Mouse (Mus musculus): ENCODE results near the gene Mrps15. TPM values are rescaled to one million over a fixed set of nuclear protein-coding genes. Genes with fewer than 3 reads are reported as not detected.
"Not testable (repeated sequence)": the region's sequence is repeated elsewhere in the genome, so short reads cannot be mapped to it uniquely, and the experiment has no call there.

The Mrps15 gene
- polyA plus RNA-seq, 1 experiment, result 69.5 TPM

GRCm38 (mm10) chr4:126083021-126083420, 36.3 kb downstream of the Mrps15 start:
- Histone ChIP-seq H3K4me1 (ENCODE audit: control insufficient read depth, insufficient read depth, low read length) (peaks cover 2% of the 10 kb centered on the region), H3K36me3 (ENCODE audit: control insufficient read depth, insufficient read depth, low read length, poor library complexity, severe bottlenecking) (no peaks in the 10 kb centered on the region), H3K27ac (ENCODE audit: insufficient read depth, low read length) (no peak overlapping the region), H3K4me3 (ENCODE audit: low read depth, low read length) (0 out of 2 replicates have a peak overlapping the region, but pooled peaks have one; percentile 17), H3K9me3 (replicated peaks; ENCODE audit: control insufficient read depth, insufficient read depth, low read length, poor library complexity, severe bottlenecking) (no peaks in the 10 kb centered on the region), H3K27me3 (ENCODE audit: control insufficient read depth, insufficient read depth, low read length, poor library complexity, severe bottlenecking) (no peaks in the 10 kb centered on the region), H3K9ac (ENCODE audit: low read depth, poor library complexity, severe bottlenecking) (no peak overlapping the region)
- TF ChIP-seq EP300 (IDR thresholded peaks at IDR 0.05; ENCODE audit: insufficient read depth, low read depth, low read length), result no peak

- H3K36me3 ChIP-seq (ENCODE audit: control insufficient read depth, insufficient read depth, low read length, poor library complexity, severe bottlenecking), result no peaks in the 10 kb centered on the region
- no peak overlapping the region for H3K4me3 ChIP-seq (ENCODE audit: low read depth, low read length)
- H3K4me1 ChIP-seq (ENCODE audit: control insufficient read depth, insufficient read depth, low read length), result peaks cover 2% of the 10 kb centered on the region
- no peaks in the 10 kb centered on the region for H3K27me3 ChIP-seq (ENCODE audit: control insufficient read depth, insufficient read depth, low read length, poor library complexity, severe bottlenecking)
- no peak overlapping the region for H3K27ac ChIP-seq (ENCODE audit: insufficient read depth, low read length)
- no peak for TF ChIP-seq CTCF (IDR thresholded peaks at IDR 0.05; ENCODE audit: low read depth, low read length)
- TF ChIP-seq EP300 (IDR thresholded peaks at IDR 0.05; ENCODE audit: insufficient read depth, low read depth, low read length), result no peak
- TF ChIP-seq POLR2A (IDR thresholded peaks at IDR 0.05; ENCODE audit: insufficient read depth, low read length), result no peak
- no peaks in the 10 kb centered on the region for H3K9me3 ChIP-seq (replicated peaks; ENCODE audit: control insufficient read depth, insufficient read depth, low read length, poor library complexity, severe bottlenecking)
- no peak overlapping the region for H3K9ac ChIP-seq (ENCODE audit: low read depth, poor library complexity, severe bottlenecking)
Measured at GRCm38 (mm10) chr4:126084382-126084781, 37.7 kb downstream of the Mrps15 start.

GRCm38 (mm10) chr4:126085996-126086576, 39.4 kb downstream of the Mrps15 start:
- Histone ChIP-seq H3K27ac (ENCODE audit: insufficient read depth, low read length) (no peak overlapping the region), H3K4me3 (ENCODE audit: low read depth, low read length) (no peak overlapping the region), H3K36me3 (ENCODE audit: control insufficient read depth, insufficient read depth, low read length, poor library complexity, severe bottlenecking) (no peaks in the 10 kb centered on the region), H3K4me1 (ENCODE audit: control insufficient read depth, insufficient read depth, low read length) (peaks cover 2% of the 10 kb centered on the region), H3K9me3 (replicated peaks; ENCODE audit: control insufficient read depth, insufficient read depth, low read length, poor library complexity, severe bottlenecking) (no peaks in the 10 kb centered on the region), H3K9ac (ENCODE audit: low read depth, poor library complexity, severe bottlenecking) (no peak overlapping the region), H3K27me3 (ENCODE audit: control insufficient read depth, insufficient read depth, low read length, poor library complexity, severe bottlenecking) (no peaks in the 10 kb centered on the region)
- no peak for TF ChIP-seq POLR2A (IDR thresholded peaks at IDR 0.05; ENCODE audit: insufficient read depth, low read length)
- peak; percentile 86 for TF ChIP-seq CTCF (IDR thresholded peaks at IDR 0.05; ENCODE audit: low read depth, low read length)
- TF ChIP-seq EP300 (IDR thresholded peaks at IDR 0.05; ENCODE audit: insufficient read depth, low read depth, low read length), result no peak

- no peaks in the 10 kb centered on the region for H3K27me3 ChIP-seq (ENCODE audit: control insufficient read depth, insufficient read depth, low read length, poor library complexity, severe bottlenecking)
- no peak for TF ChIP-seq EP300 (IDR thresholded peaks at IDR 0.05; ENCODE audit: insufficient read depth, low read depth, low read length)
- TF ChIP-seq POLR2A (IDR thresholded peaks at IDR 0.05; ENCODE audit: insufficient read depth, low read length), result no peak
- no peak for TF ChIP-seq CTCF (IDR thresholded peaks at IDR 0.05; ENCODE audit: low read depth, low read length)
- H3K9me3 ChIP-seq (replicated peaks; ENCODE audit: control insufficient read depth, insufficient read depth, low read length, poor library complexity, severe bottlenecking), result no peaks in the 10 kb centered on the region
- no peaks in the 10 kb centered on the region for H3K36me3 ChIP-seq (ENCODE audit: control insufficient read depth, insufficient read depth, low read length, poor library complexity, severe bottlenecking)
- no peak overlapping the region for H3K9ac ChIP-seq (ENCODE audit: low read depth, poor library complexity, severe bottlenecking)
- no peaks in the 10 kb centered on the region for H3K4me1 ChIP-seq (ENCODE audit: control insufficient read depth, insufficient read depth, low read length)
- H3K27ac ChIP-seq (ENCODE audit: insufficient read depth, low read length), result no peak overlapping the region
- H3K4me3 ChIP-seq (ENCODE audit: low read depth, low read length), result no peak overlapping the region
Measured at GRCm38 (mm10) chr4:126090101-126090847, 43.5 kb downstream of the Mrps15 start.

- Histone ChIP-seq H3K27ac (ENCODE audit: insufficient read depth, low read length) (no peak overlapping the region), H3K4me1 (ENCODE audit: control insufficient read depth, insufficient read depth, low read length) (no peaks in the 10 kb centered on the region), H3K9me3 (replicated peaks; ENCODE audit: control insufficient read depth, insufficient read depth, low read length, poor library complexity, severe bottlenecking) (no peaks in the 10 kb centered on the region), H3K36me3 (ENCODE audit: control insufficient read depth, insufficient read depth, low read length, poor library complexity, severe bottlenecking) (no peaks in the 10 kb centered on the region), H3K27me3 (ENCODE audit: control insufficient read depth, insufficient read depth, low read length, poor library complexity, severe bottlenecking) (no peaks in the 10 kb centered on the region), H3K4me3 (ENCODE audit: low read depth, low read length) (no peak overlapping the region), H3K9ac (ENCODE audit: low read depth, poor library complexity, severe bottlenecking) (no peak overlapping the region)
- TF ChIP-seq EP300 (IDR thresholded peaks at IDR 0.05; ENCODE audit: insufficient read depth, low read depth, low read length) (no peak), CTCF (IDR thresholded peaks at IDR 0.05; ENCODE audit: low read depth, low read length) (no peak), POLR2A (IDR thresholded peaks at IDR 0.05; ENCODE audit: insufficient read depth, low read length) (no peak)
Measured at GRCm38 (mm10) chr4:126090848-126091124, 44.1 kb downstream of the Mrps15 start.

GRCm38 (mm10) chr4:126091873-126092272, 45.1 kb downstream of the Mrps15 start:
- Histone ChIP-seq H3K27me3 (ENCODE audit: control insufficient read depth, insufficient read depth, low read length, poor library complexity, severe bottlenecking) (no peaks in the 10 kb centered on the region), H3K4me3 (ENCODE audit: low read depth, low read length) (no peak overlapping the region), H3K36me3 (ENCODE audit: control insufficient read depth, insufficient read depth, low read length, poor library complexity, severe bottlenecking) (no peaks in the 10 kb centered on the region), H3K9ac (ENCODE audit: low read depth, poor library complexity, severe bottlenecking) (no peak overlapping the region), H3K9me3 (replicated peaks; ENCODE audit: control insufficient read depth, insufficient read depth, low read length, poor library complexity, severe bottlenecking) (no peaks in the 10 kb centered on the region), H3K27ac (ENCODE audit: insufficient read depth, low read length) (no peak overlapping the region), H3K4me1 (ENCODE audit: control insufficient read depth, insufficient read depth, low read length) (no peaks in the 10 kb centered on the region)
- TF ChIP-seq EP300 (IDR thresholded peaks at IDR 0.05; ENCODE audit: insufficient read depth, low read depth, low read length), result no peak
- TF ChIP-seq POLR2A (IDR thresholded peaks at IDR 0.05; ENCODE audit: insufficient read depth, low read length), result no peak
- no peak for TF ChIP-seq CTCF (IDR thresholded peaks at IDR 0.05; ENCODE audit: low read depth, low read length)

GRCm38 (mm10) chr4:126095622-126096430, 49.1 kb downstream of the Mrps15 start:
- not testable (repeated sequence) for H3K4me3 ChIP-seq (ENCODE audit: low read depth, low read length); H3K4me1 ChIP-seq (ENCODE audit: control insufficient read depth, insufficient read depth, low read length); H3K27ac ChIP-seq (ENCODE audit: insufficient read depth, low read length); H3K9ac ChIP-seq (ENCODE audit: low read depth, poor library complexity, severe bottlenecking); H3K27me3 ChIP-seq (ENCODE audit: control insufficient read depth, insufficient read depth, low read length, poor library complexity, severe bottlenecking); H3K36me3 ChIP-seq (ENCODE audit: control insufficient read depth, insufficient read depth, low read length, poor library complexity, severe bottlenecking); H3K9me3 ChIP-seq (replicated peaks; ENCODE audit: control insufficient read depth, insufficient read depth, low read length, poor library complexity, severe bottlenecking)

All from ES-Bruce4 (cell line).